21 mouse cellular contexts compared by ENCODE assay signal in the genomic region with DNA sequence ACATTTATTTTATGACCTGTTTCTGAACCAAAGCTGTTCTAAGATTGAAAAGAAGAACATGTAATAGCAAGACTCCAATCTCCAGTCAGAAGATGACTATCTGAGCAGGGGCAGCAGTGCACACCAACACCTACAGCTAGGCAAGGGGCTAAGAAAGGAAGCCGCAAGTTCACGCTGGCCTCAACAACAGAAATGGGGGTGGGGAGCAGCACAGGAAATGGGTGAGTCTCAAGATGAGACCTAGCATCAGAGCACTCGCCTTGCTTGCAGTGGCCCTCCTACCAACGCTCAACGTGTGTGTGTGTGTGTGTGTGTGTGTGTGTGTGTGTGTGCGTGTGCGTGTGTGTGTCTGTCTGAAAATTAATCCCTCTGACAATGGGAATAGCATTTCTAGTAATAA. TPM values are rescaled to one million over a fixed set of nuclear protein-coding genes. Genes with fewer than 3 reads are reported as not detected.
DNase-seq lines count a peak whose midpoint lies in the region; ATAC-seq lines count a peak whose summit lies in the region.
"Had no signal": no experiment of that assay in that cellular context is flagged by ENCODE, and none has a peak within 500 bp of the region (broad histone marks: within the 10 kb centered on the region; RNA-seq: fewer than 3 reads in every experiment).

No protein-coding gene starts in this region.

- H3K4me3 ChIP-seq in liver, embryonic 11.5 days (ENCODE audit: low read depth, low read length), result no peak overlapping the region
- H3K4me3 ChIP-seq in liver, embryonic 12.5 days, result no peak overlapping the region
- H3K4me3 ChIP-seq: hindbrain, embryonic 15.5 days; lung, embryonic 15.5 days; neural tube, embryonic 13.5 days; stomach, embryonic 15.5 days had no signal

- no peak overlapping the region for H3K9ac ChIP-seq in liver, embryonic 11.5 days (ENCODE audit: low read depth, low read length)
- H3K9ac ChIP-seq in liver, embryonic 12.5 days, result no peak overlapping the region
- H3K9ac ChIP-seq: hindbrain, embryonic 15.5 days; lung, embryonic 15.5 days; neural tube, embryonic 13.5 days; stomach, embryonic 15.5 days had no signal

- H3K4me2 ChIP-seq in liver, embryonic 11.5 days, result no peak overlapping the region
- no peak overlapping the region for H3K4me2 ChIP-seq in liver, embryonic 12.5 days
- H3K4me2 ChIP-seq: hindbrain, embryonic 15.5 days; lung, embryonic 15.5 days; neural tube, embryonic 13.5 days; stomach, embryonic 15.5 days had no signal

- 0 out of 2 replicates have a peak, but pooled peaks have one; percentile 26 for ATAC-seq in liver, embryonic 11.5 days (replicated peaks; ENCODE audit: low FRiP score)
- no peak for ATAC-seq in liver, embryonic 12.5 days
- peak; percentile 50 for ATAC-seq in monocyte, adult 5-6 weeks (replicated peaks; ENCODE audit: insufficient number of reproducible peaks, low FRiP score, low TSS enrichment, poor library complexity, severe bottlenecking)

- DNase-seq in liver, embryonic 11.5 days (ENCODE audit: low spot score), result no peak
- DNase-seq in CD8-positive naive resting alpha-beta T cell, adult 2 months (ENCODE audit: low read depth in 2 of 2, low spot score in 2 of 2), result peak; percentile 61 to 72
- DNase-seq in thymus, postnatal 10 days (ENCODE audit: low spot score in 2 of 2), result peak; percentile 75 to 78
- DNase-seq in adrenal gland, postnatal 25 days, result no peak
- no peak for DNase-seq in ovary, postnatal 14 days (ENCODE audit: low spot score)
- no peak for DNase-seq in layer of hippocampus, adult 9-10 months (ENCODE audit: low spot score)
- DNase-seq: adrenal gland, adult 2 months; cerebellum, adult 11-12 months; cerebellum, postnatal 25 days; gastrocnemius, postnatal 14 days; kidney, adult 2 months; kidney, postnatal 4 days; left cerebral cortex, postnatal 4 days; right cerebral cortex, postnatal 4 days had no signal

- 0 out of 2 replicates have a peak, but pooled peaks cover 3% of the 10 kb centered on the region for H3K36me3 ChIP-seq in liver, embryonic 11.5 days (ENCODE audit: control insufficient read depth, insufficient read depth, low read length)
- H3K36me3 ChIP-seq in liver, embryonic 12.5 days, result peaks cover 43% of the 10 kb centered on the region

- no peaks in the 10 kb centered on the region for H3K9me3 ChIP-seq in liver, embryonic 11.5 days (ENCODE audit: control insufficient read depth, low read length)
- no peaks in the 10 kb centered on the region for H3K9me3 ChIP-seq in liver, embryonic 12.5 days (replicated peaks)
- H3K9me3 ChIP-seq: G1E; hindbrain, embryonic 15.5 days; lung, embryonic 15.5 days; neural tube, embryonic 13.5 days; stomach, embryonic 15.5 days had no signal

- H3K4me1 ChIP-seq in liver, embryonic 11.5 days (replicated peaks; ENCODE audit: control insufficient read depth, insufficient read depth, low read length), result no peaks in the 10 kb centered on the region
- H3K4me1 ChIP-seq in liver, embryonic 12.5 days, result no peaks in the 10 kb centered on the region
- H3K4me1 ChIP-seq: hindbrain, embryonic 15.5 days; lung, embryonic 15.5 days; neural tube, embryonic 13.5 days; stomach, embryonic 15.5 days had no signal

- no peak overlapping the region for H3K27ac ChIP-seq in liver, embryonic 11.5 days (ENCODE audit: low read depth, low read length)
- no peak overlapping the region for H3K27ac ChIP-seq in liver, embryonic 12.5 days
- H3K27ac ChIP-seq: hindbrain, embryonic 15.5 days; lung, embryonic 15.5 days; neural tube, embryonic 13.5 days; stomach, embryonic 15.5 days had no signal

- WGBS in liver, embryonic 11.5 days, result 56% methylated on average over 7 of the region's 7 CpGs
- 38% methylated on average over 7 of the region's 7 CpGs for WGBS in liver, embryonic 12.5 days (ENCODE audit: insufficient replicate concordance)

- H3K27me3 ChIP-seq in liver, embryonic 11.5 days (replicated peaks; ENCODE audit: control insufficient read depth, insufficient read depth, low read length), result no peaks in the 10 kb centered on the region
- H3K27me3 ChIP-seq in liver, embryonic 12.5 days (replicated peaks), result no peaks in the 10 kb centered on the region
- H3K27me3 ChIP-seq: hindbrain, embryonic 15.5 days; lung, embryonic 15.5 days; neural tube, embryonic 13.5 days; stomach, embryonic 15.5 days had no signal

RNA-seq across cellular contexts. Expression of gene Trip11, which starts 16.0 kb away (rescaled TPM):
- 10.4 TPM in 2 replicates for polyA plus RNA-seq in liver, embryonic 11.5 days (2014; fragmentation: Nextera tagmentation; extraction: Ambion mirVana)
- 12.0 and 12.8 TPM in 2 replicates for polyA plus RNA-seq in liver, embryonic 12.5 days (2016; fragmentation: Nextera tagmentation; extraction: Ambion mirVana)
- 72.2 to 108 TPM (median 74.4 TPM) in 3 replicates for total RNA-seq in monocyte, adult 5-6 weeks (2017)
- 41.5 and 42.3 TPM in 2 replicates for total RNA-seq in adrenal gland, postnatal 25 days (2021)

Comparison
In these comparisons a context has a peak if more than half of its experiments do, and no peak if none do; other contexts are left out.
1. DNase-seq: peak in CD8-positive naive resting alpha-beta T cell, adult 2 months (2 of 2) and thymus, postnatal 10 days (2 of 2); none in liver, embryonic 11.5 days (single experiment), adrenal gland, postnatal 25 days (single experiment), ovary, postnatal 14 days (single experiment) and layer of hippocampus, adult 9-10 months (single experiment).